Mouse (Mus musculus): Measurements from ENCODE around the gene Nploc4.

DNA sequence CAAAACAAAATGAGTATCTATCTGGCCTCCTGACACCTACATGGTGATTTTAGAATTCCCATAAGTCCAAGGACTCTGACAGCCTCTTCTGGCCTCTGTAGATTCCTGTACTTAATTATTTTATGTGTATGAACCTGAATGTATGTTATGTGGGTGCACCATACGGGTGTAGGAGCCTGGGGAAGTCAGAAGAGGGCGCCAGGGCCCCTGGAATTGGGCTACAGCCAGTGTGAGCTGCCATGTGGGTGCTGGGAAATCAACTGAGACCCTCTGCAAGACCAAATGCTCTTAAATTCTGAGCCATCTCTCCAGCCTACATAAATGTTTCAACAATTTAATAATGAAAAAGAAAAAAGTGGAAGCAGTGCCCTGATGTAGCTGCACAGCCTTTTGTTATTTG, 100.1 kb downstream of the Nploc4 start:
- no peak for TF ChIP-seq MYOG (IDR thresholded peaks at IDR 0.05; ENCODE audit: control insufficient read depth, extremely low read depth, insufficient read length)
- no peak for TF ChIP-seq CTCF (IDR thresholded peaks at IDR 0.05; ENCODE audit: control insufficient read depth, insufficient read depth, insufficient read length)
- no peak for TF ChIP-seq CEBPB (IDR thresholded peaks at IDR 0.05; ENCODE audit: low read depth)

All from C2C12 (cell line).